Mouse (Mus musculus): Measurements from ENCODE around the gene Smcp. TPM values are rescaled to one million over a fixed set of nuclear protein-coding genes. Genes with fewer than 3 reads are reported as not detected.

Gene Smcp
- not detected for total RNA-seq (2023)

DNA sequence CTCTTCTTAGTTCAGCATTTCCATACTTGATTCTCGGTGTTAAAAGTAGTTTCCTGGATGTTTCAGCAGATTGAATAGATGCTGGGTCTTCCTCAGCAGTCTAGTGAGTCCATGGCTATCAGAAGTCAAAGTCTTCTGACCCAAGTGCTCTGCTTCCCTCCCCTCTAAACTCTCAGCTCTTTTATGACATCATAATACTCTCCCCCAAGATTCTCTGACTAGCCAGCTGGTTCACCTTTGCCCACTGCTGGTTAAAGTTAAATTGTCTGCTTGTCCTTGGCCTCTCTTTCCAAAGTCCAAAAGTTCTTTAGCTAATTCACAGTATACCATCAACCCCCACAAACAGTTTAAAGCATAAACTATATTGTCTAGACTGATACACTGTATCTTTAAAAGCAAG lies at the start of gene Smcp:
TSS of gene Smcp (minus strand) at position 140 of the 400 bp plus-strand sequence.

GRCm38 (mm10) chr3:92621560-92621959 lies 32.8 kb upstream of the Smcp start, which contains the start of gene Lce6a:
TSS of gene Lce6a (minus strand) at chr3:92621660.

GRCm38 (mm10) chr3:92607392-92607791 lies 18.6 kb upstream of the Smcp start, which contains the start of gene 2210017I01Rik:
TSS of gene 2210017I01Rik (minus strand) at chr3:92607492.

DNA sequence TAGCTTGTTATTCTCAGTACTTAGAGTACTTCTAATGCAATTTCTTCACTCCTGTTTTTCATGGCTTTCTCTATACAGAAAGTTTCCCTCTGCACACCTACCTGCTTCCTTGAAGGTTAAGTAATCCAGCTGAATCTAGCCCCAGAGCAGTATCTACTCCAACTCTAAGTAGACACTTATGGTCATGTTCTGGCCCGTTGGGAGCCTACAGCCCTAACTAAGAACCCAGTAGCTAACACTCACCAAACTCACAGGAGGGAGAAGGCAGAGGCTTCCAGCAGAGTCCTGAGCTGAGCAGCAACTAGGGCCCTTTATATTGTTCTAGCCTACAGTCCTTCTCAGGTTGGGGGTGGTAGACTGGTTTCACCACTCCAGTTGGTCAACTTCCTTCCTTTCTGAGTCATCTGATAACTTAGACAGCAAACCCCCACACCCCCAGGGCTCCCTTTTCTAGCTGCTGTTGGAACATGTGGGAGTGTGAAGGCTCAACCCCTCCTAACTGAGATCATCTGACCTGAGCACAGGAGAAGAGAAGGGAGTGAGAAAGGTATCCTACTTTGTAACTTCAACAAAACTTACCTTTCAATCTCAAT lies 15.3 kb downstream of the Smcp start, which contains the start of gene Ivl:
TSS of gene Ivl (minus strand) at position 287 of the 593 bp plus-strand sequence.

DNA sequence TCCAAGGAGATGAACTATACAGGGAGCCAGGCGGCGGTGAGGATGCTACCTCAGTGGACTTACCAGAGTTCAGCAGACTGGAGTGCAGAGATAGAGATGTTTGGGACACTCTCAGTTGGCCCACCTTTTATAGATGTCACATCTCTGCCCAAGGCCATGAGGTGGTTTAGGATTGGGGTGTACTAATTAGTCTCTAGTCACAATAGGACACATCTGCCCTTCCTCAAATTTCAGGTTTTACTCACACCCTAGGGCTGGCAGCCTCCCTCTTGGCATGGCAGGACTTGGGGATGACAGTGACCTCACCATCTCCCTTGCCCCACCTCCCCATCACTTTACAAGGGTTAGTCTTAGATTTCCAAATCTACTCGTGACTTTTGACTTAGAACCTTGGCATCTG lies 54.4 kb downstream of the Smcp start, which contains the start of gene 2310046K23Rik:
TSS of gene 2310046K23Rik (minus strand) at position 101 of the 400 bp plus-strand sequence.

Other genes starting within 250 kb of the Smcp start
- gene Sprr2d, start 249.9 kb downstream of the Smcp start, total RNA-seq (2023): not detected
- gene Sprr2e, start 236.9 kb downstream of the Smcp start, total RNA-seq (2023): not detected
- not detected for gene Sprr2f, start 223.8 kb downstream of the Smcp start, total RNA-seq (2023)
- gene Sprr2h, start 203.3 kb downstream of the Smcp start, total RNA-seq (2023): not detected
- not detected for gene Sprr2i, start 181.0 kb downstream of the Smcp start, total RNA-seq (2023)
- not detected for gene Sprr2j-ps, start 170.9 kb downstream of the Smcp start, total RNA-seq (2023)
- gene Gm9774, start 159.6 kb downstream of the Smcp start, total RNA-seq (2023): 1 to 10 TPM; 1.6 to 2.5 TPM
- not detected for gene Sprr2k, start 156.4 kb downstream of the Smcp start, total RNA-seq (2023)
- gene Sprr1b, start 150.2 kb downstream of the Smcp start, total RNA-seq (2023): not detected
- not detected for gene Sprr3, start 130.3 kb downstream of the Smcp start, total RNA-seq (2023)
- gene Sprr1a, start 103.1 kb downstream of the Smcp start, total RNA-seq (2023): not detected
- gene Sprr4, start 88.5 kb downstream of the Smcp start, total RNA-seq (2023): not detected
- gene 2310046K23Rik, start 54.5 kb downstream of the Smcp start, total RNA-seq (2023): not detected
- gene Ivl, start 15.3 kb downstream of the Smcp start, total RNA-seq (2023): not detected
- not detected for gene 2210017I01Rik, start 18.5 kb upstream of the Smcp start, total RNA-seq (2023)
- gene Lce6a, start 32.7 kb upstream of the Smcp start, total RNA-seq (2023): not detected
- gene Lce1a1, start 59.3 kb upstream of the Smcp start, total RNA-seq (2023): not detected
- not detected for gene Lce1b, start 67.9 kb upstream of the Smcp start, total RNA-seq (2023)
- gene Lce1a2, start 81.3 kb upstream of the Smcp start, total RNA-seq (2023): not detected
- not detected for gene Lce1c, start 90.2 kb upstream of the Smcp start, total RNA-seq (2023)
- not detected for gene Lce1d, start 98.2 kb upstream of the Smcp start, total RNA-seq (2023)
- not detected for gene Lce1e, start 120.1 kb upstream of the Smcp start, total RNA-seq (2023)
- gene Lce1f, start 131.4 kb upstream of the Smcp start, total RNA-seq (2023): not detected
- gene Gm38119, start 150.1 kb upstream of the Smcp start, total RNA-seq (2023): not detected
- gene Lce1g, start 163.3 kb upstream of the Smcp start, total RNA-seq (2023): not detected
- not detected for gene Lce1h, start 176.1 kb upstream of the Smcp start, total RNA-seq (2023)
- gene Lce1i, start 189.9 kb upstream of the Smcp start, total RNA-seq (2023): not detected
- not detected for gene Lce1j, start 201.5 kb upstream of the Smcp start, total RNA-seq (2023)
- not detected for gene Lce1k, start 218.9 kb upstream of the Smcp start, total RNA-seq (2023)
- not detected for gene Kprp, start 238.2 kb upstream of the Smcp start, total RNA-seq (2023)